Mouse (Mus musculus): Measurements from ENCODE around the gene Dst.

DNA sequence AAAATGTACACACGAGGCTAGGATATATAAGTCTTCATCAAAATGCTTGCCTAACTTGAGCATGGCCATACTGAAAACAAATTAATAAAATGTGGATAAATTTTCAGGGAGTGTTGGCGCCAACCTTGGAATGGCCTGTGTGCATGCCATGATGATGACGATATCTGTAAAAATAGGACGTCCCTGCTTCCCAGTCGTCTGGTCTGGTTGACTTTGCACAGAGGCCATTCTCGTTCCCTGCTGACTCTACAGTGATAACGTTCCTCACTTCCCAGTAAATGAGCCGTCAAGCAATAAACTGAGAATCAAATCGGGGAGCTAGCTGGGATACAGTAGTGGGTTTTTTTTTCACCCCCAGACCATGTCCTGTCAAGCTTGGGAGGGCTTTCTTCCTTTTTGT is 221.7 kb downstream of the Dst start:
- no peak for TF ChIP-seq CTCF (conservative IDR thresholded peaks at IDR 0.05; ENCODE audit: low read length)
- TF ChIP-seq NANOG (IDR thresholded peaks at IDR 0.05; ENCODE audit: borderline replicate concordance, low read length), result no peak
- no peak for TF ChIP-seq POU5F1 (IDR thresholded peaks at IDR 0.05; ENCODE audit: borderline replicate concordance, low read length)

Data from E14TG2a.4 (cell line).